Mouse (Mus musculus) olfactory bulb, adult 2 months (tissue): ENCODE measurements around the gene Tgfa.

Experiments used
- CTCF ChIP-seq: fragments of 200-500 bp; IDR thresholded peaks from 2 replicates; pipeline ENCODE4 v1.5.1; 2012; ENCODE audit warnings: low read depth, mild to moderate bottlenecking, low read length, moderate library complexity; ENCODE audit not compliant: insufficient read depth
- POLR2A ChIP-seq: fragments of 200-500 bp; IDR thresholded peaks from 2 replicates; pipeline ENCODE4 v1.6.1; 2012; ENCODE audit warnings: mild to moderate bottlenecking, low read depth, low read length, moderate library complexity; ENCODE audit not compliant: insufficient read depth

DNA sequence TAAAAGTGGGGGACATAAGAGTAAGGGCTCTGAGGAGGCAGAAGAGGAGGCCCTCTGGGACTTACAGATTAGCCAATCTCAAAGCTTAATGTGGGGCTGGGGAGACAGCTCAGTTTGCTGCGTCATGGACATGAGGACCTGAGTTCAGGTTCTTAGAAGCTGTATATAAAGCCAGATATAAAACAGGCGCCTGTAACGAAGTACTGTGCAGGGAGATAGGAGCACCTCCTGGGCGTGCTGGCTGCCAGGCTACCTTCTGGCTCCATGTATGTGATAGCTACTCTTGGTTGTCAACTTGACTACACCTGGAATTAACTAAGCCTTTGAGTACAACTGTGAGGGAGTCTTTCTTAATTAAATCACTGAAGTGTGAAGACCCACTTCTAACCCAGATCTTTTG is 110.7 kb downstream of the Tgfa start:
- TF ChIP-seq CTCF (no peak), POLR2A (no peak)
